Mouse (Mus musculus) midbrain, embryonic 11.5 days (tissue): ENCODE data around the gene Dcx. TPM values are rescaled to one million over a fixed set of nuclear protein-coding genes. Genes with fewer than 3 reads are reported as not detected.
A peak's percentile ranks its signal among the peaks of the same experiment; 100 is the strongest.

Experiments used
- ATAC-seq: fragments of 200-750 bp; cut with Nextera tagmentation; 2 replicates; pipeline ENCODE4 v1.8.0; 2017; ENCODE audit warnings: moderate TSS enrichment, moderate library complexity; ENCODE audit not compliant: low FRiP score
- DNase-seq: peaks from one replicate; pipeline ENCODE4 v3.0.0; 2015; ENCODE audit warnings: low spot score; ENCODE audit errors: missing footprints
- H3K27ac ChIP-seq: fragments of 300-500 bp; sonication (generic); 2 replicates; pipeline ENCODE4 v1.5.1; 2014; ENCODE audit warnings: low read depth, low read length
- H3K27me3 ChIP-seq: fragments of 300-500 bp; sonication (generic); 2 replicates; pipeline ENCODE4 v1.6.1; 2014; ENCODE audit warnings: mild to moderate bottlenecking, low read length, moderate library complexity, mixed read lengths; ENCODE audit not compliant: control insufficient read depth, insufficient read depth
- H3K36me3 ChIP-seq: fragments of 300-500 bp; sonication (generic); 2 replicates; pipeline ENCODE4 v1.6.1; 2014; ENCODE audit warnings: mild to moderate bottlenecking, low read length, moderate library complexity, mixed read lengths; ENCODE audit not compliant: control insufficient read depth, insufficient read depth
- H3K4me1 ChIP-seq: fragments of 300-500 bp; sonication (generic); 2 replicates; pipeline ENCODE4 v1.6.1; 2014; ENCODE audit warnings: low read length; ENCODE audit not compliant: control insufficient read depth, insufficient read depth
- H3K4me2 ChIP-seq: fragments of 300-500 bp; sonication (generic); 2 replicates; pipeline ENCODE4 v1.6.1; 2014; ENCODE audit warnings: mild to moderate bottlenecking, moderate library complexity
- H3K4me3 ChIP-seq: fragments of 300-500 bp; sonication (generic); 2 replicates; pipeline ENCODE4 v1.5.1; 2014; ENCODE audit warnings: low read depth, low read length
- H3K9ac ChIP-seq: fragments of 300-500 bp; sonication (generic); 2 replicates; pipeline ENCODE4 v1.6.1; 2014; ENCODE audit warnings: low read length
- H3K9me3 ChIP-seq: fragments of 300-500 bp; sonication (generic); 2 replicates; pipeline ENCODE4 v1.6.1; 2016; ENCODE audit warnings: low read length; ENCODE audit not compliant: control insufficient read depth
- WGBS: fragments of 180-500 bp; shearing (Covaris S2); extraction: QIAGEN DNeasy Blood & Tissue Kit; methylation state at CpG from one replicate; pipeline ENCODE4 v1.1.7; 2014; 5-methylcytosine and 5-hydroxymethylcytosine counted together
- polyA plus RNA-seq: library from polyadenylated mRNA; unstranded; fragments of >200 nt; fragmentation: Nextera tagmentation; extraction: Ambion mirVana; gene quantifications from 2 replicates; pipeline ENCODE4 v1.2.1, GENCODE M21; 2014

The Dcx gene
- polyA plus RNA-seq, 1 experiment from 2014 or later, result 95.8 TPM

DNA sequence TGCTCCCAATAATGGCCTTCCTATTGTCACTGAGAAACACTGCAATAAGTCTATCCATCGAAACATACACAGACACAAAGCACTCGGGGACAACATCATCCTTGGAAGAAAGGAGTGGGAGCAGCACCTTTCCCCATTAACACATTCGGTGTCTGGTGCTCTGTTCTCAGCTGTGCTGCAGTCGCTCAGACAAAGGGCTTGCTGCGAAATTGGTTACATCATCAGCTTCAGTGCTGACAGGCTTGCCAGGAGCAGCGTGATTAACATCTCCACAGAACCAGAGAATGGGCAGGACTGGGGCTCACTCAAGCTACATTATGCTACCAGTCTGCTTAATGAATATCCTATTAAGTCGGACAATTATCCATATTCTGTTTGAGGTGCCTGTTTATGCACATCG, 30.8 kb downstream of the Dcx start:
- no peak for DNase-seq
- peak; percentile 80 for ATAC-seq

GRCm38 (mm10) chrX:143897363-143898285, 35.5 kb downstream of the Dcx start:
- ATAC-seq, result no peak

More for the DNA sequence above, 30.8 kb downstream of the Dcx start:
- H3K9ac ChIP-seq, result no peak overlapping the region
- H3K4me2 ChIP-seq, result no peak overlapping the region
- no peaks in the 10 kb centered on the region; the same call in 1 of the 2 replicates for H3K27me3 ChIP-seq
- WGBS, result 38% methylated on average over 8 of the region's 8 CpGs
- peaks cover 11% of the 10 kb centered on the region; the same call in 1 of the 2 replicates for H3K4me1 ChIP-seq
- H3K9me3 ChIP-seq, result no peaks in the 10 kb centered on the region
- no peaks in the 10 kb centered on the region for H3K36me3 ChIP-seq
- H3K4me3 ChIP-seq, result no peak overlapping the region
- peak overlapping the region; percentile 48; the same call in 1 of the 2 replicates for H3K27ac ChIP-seq

DNA sequence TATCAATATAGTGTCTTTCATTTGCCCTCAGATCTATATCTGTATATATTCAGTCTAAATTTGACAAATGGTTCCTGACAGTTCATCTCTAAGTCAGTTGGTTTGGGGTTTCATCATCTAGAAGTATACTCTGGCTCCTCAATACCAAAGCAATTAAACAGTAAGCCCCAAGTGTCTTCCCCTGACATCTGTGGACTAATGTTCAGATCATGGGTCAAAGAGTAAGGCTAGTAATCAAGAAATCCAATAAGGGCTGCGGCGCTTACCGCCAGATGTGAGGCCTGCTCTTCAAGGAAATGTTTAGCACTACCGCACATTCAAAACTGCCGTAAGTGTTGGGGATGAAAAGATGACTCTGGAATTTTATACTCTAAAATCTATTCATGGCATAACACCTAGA, 36.2 kb downstream of the Dcx start:
- Histone ChIP-seq H3K27me3 (no peaks in the 10 kb centered on the region), H3K4me2 (no peak overlapping the region), H3K9me3 (no peaks in the 10 kb centered on the region), H3K27ac (no peak overlapping the region), H3K9ac (no peak overlapping the region), H3K4me3 (no peak overlapping the region), H3K36me3 (no peaks in the 10 kb centered on the region), H3K4me1 (no peaks in the 10 kb centered on the region; the same call in 1 of the 2 replicates)
- WGBS, result 83% methylated on average over 5 of the region's 5 CpGs
- DNase-seq, result no peak
- peak; percentile 48; the same call in 1 of the 2 replicates for ATAC-seq

More at GRCm38 (mm10) chrX:143897363-143898285, 35.5 kb downstream of the Dcx start:
- peaks cover 2% of the 10 kb centered on the region; the same call in 1 of the 2 replicates for H3K4me1 ChIP-seq
- H3K9ac ChIP-seq, result no peak overlapping the region
- no peaks in the 10 kb centered on the region for H3K9me3 ChIP-seq
- H3K36me3 ChIP-seq, result no peaks in the 10 kb centered on the region
- no peaks in the 10 kb centered on the region; the same call in 1 of the 2 replicates for H3K27me3 ChIP-seq
- DNase-seq, result no peak
- 78% methylated on average over 7 of the region's 7 CpGs for WGBS
- H3K4me2 ChIP-seq, result no peak overlapping the region
- peak overlapping the region; percentile 35; the same call in 1 of the 2 replicates for H3K27ac ChIP-seq
- H3K4me3 ChIP-seq, result no peak overlapping the region

DNA sequence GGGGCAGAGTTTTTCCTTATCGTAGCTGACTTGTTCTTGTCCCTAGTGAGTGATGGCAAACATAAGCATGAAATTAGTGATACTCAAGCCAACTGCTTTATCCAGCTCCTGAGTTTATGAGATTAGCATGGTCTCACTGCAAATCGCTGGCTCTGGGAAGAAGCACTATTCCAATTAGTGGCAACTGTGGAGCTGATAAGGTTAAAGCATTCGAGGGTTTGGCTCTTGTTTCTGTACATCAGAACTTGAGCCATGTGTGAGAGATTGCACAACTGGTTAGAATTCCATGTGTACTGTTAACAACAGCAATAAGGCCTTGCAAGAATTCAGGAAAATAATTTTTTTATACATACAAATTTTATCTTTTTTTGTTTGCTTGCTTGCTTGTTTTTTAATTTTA, 39.9 kb downstream of the Dcx start:
- H3K4me2 ChIP-seq, result no peak overlapping the region
- ATAC-seq, result no peak
- H3K4me3 ChIP-seq, result no peak overlapping the region
- no peak overlapping the region for H3K9ac ChIP-seq
- H3K27ac ChIP-seq, result no peak overlapping the region
- no peak for DNase-seq
- H3K9me3 ChIP-seq, result no peaks in the 10 kb centered on the region
- H3K4me1 ChIP-seq, result no peaks in the 10 kb centered on the region; the same call in 1 of the 2 replicates
- 57% methylated on average over 3 of the region's 3 CpGs for WGBS
- H3K27me3 ChIP-seq, result no peaks in the 10 kb centered on the region; the same call in 1 of the 2 replicates
- no peaks in the 10 kb centered on the region for H3K36me3 ChIP-seq

- Histone ChIP-seq H3K27ac (no peak overlapping the region), H3K4me2 (no peak overlapping the region), H3K9me3 (no peaks in the 10 kb centered on the region), H3K36me3 (no peaks in the 10 kb centered on the region), H3K4me1 (no peaks in the 10 kb centered on the region), H3K9ac (no peak overlapping the region), H3K27me3 (no peaks in the 10 kb centered on the region; the same call in 1 of the 2 replicates), H3K4me3 (no peak overlapping the region)
- 62% methylated on average over 4 of the region's 4 CpGs for WGBS
- DNase-seq, result no peak
- ATAC-seq, result no peak
These were observed 47.3 kb downstream of the Dcx start for GRCm38 (mm10) chrX:143885765-143886164.

GRCm38 (mm10) chrX:143884953-143885352, 48.2 kb downstream of the Dcx start:
- WGBS, result 61% methylated on average over 3 of the region's 3 CpGs
- ATAC-seq (no peak), DNase-seq (no peak)
- Histone ChIP-seq H3K36me3 (no peaks in the 10 kb centered on the region), H3K4me1 (no peaks in the 10 kb centered on the region), H3K4me2 (no peak overlapping the region), H3K9me3 (no peaks in the 10 kb centered on the region), H3K4me3 (no peak overlapping the region), H3K9ac (no peak overlapping the region), H3K27me3 (no peaks in the 10 kb centered on the region; the same call in 1 of the 2 replicates), H3K27ac (no peak overlapping the region)

GRCm38 (mm10) chrX:143884299-143884698, 48.8 kb downstream of the Dcx start:
- H3K9me3 ChIP-seq, result no peaks in the 10 kb centered on the region
- no peaks in the 10 kb centered on the region; the same call in 1 of the 2 replicates for H3K27me3 ChIP-seq
- no peak overlapping the region for H3K4me2 ChIP-seq
- DNase-seq (no peak), ATAC-seq (no peak)
- no peaks in the 10 kb centered on the region for H3K4me1 ChIP-seq
- H3K36me3 ChIP-seq, result no peaks in the 10 kb centered on the region
- no peak overlapping the region for H3K9ac ChIP-seq
- no peak overlapping the region for H3K27ac ChIP-seq
- H3K4me3 ChIP-seq, result no peak overlapping the region
- WGBS, result 87% methylated on average over 6 of the region's 6 CpGs

DNA sequence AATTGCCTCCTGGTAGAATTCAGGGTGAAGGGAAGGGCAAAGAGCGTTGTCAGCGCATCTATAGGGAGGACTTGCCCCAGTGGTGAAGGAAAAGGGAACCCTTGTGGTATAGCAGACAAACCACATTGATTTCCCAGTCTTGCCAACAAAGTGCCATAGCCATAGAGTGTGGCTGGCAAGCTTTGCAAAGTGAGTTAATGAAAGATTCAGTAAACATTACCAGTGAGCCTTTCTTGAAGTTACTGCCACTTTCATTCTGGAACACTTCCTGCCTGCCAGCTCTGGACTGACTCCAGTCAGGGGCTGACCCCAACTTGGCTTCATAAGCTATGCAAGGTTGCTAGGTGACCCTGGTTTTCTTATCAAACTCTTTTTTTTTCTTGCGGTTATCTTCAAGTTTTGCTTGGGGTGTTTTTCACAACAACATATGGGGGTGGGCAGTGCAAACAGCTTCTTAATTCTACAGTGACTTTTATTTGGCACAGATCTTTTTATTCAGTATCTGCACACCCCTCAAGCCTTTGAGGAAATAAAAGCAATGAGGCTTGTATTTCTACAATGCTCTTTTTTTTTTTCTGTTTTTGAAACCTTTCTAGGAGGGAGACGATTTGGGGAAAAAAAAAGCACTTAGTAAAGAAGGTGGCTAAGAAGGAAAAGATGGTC, 51.2 kb downstream of the Dcx start:
- Histone ChIP-seq H3K4me1 (no peaks in the 10 kb centered on the region), H3K36me3 (no peaks in the 10 kb centered on the region), H3K9ac (no peak overlapping the region), H3K4me2 (no peak overlapping the region), H3K27me3 (no peaks in the 10 kb centered on the region), H3K27ac (no peak overlapping the region), H3K9me3 (no peaks in the 10 kb centered on the region), H3K4me3 (no peak overlapping the region)
- 74% methylated on average over 4 of the region's 4 CpGs for WGBS
- DNase-seq, result no peak
- no peak for ATAC-seq

DNA sequence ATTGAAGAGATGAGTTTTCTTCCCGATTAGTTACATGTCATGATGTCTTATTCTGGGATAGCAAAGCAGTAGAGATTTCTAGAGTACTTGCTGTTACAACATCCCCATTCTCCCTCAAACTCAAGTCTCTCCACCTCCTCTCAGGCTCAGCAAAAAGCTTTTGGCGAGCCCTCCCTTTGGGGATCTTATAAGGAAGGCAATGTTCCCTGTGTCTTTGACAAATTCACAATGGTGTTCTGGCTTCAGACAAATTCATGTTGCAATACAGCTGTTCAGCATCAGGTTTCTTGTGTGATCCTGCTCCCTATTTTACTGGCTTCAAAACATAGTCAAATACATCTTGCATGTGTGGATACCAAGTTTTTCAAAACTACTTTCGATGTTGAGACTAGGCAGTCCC, 53.5 kb downstream of the Dcx start:
- Histone ChIP-seq H3K36me3 (no peaks in the 10 kb centered on the region), H3K9ac (no peak overlapping the region), H3K9me3 (no peaks in the 10 kb centered on the region), H3K4me3 (no peak overlapping the region), H3K4me1 (no peaks in the 10 kb centered on the region), H3K4me2 (no peak overlapping the region), H3K27me3 (0 out of 2 replicates have a peak, but pooled peaks cover 2% of the 10 kb centered on the region), H3K27ac (no peak overlapping the region)
- WGBS, result 82% methylated on average over 3 of the region's 3 CpGs
- no peak for ATAC-seq
- no peak for DNase-seq
